Mouse (Mus musculus): ENCODE results near the gene Ank. TPM values are rescaled to one million over a fixed set of nuclear protein-coding genes. Genes with fewer than 3 reads are reported as not detected.

Gene Ank
- polyA plus RNA-seq, 1 experiment from 2014 or later = 10.4 TPM

DNA sequence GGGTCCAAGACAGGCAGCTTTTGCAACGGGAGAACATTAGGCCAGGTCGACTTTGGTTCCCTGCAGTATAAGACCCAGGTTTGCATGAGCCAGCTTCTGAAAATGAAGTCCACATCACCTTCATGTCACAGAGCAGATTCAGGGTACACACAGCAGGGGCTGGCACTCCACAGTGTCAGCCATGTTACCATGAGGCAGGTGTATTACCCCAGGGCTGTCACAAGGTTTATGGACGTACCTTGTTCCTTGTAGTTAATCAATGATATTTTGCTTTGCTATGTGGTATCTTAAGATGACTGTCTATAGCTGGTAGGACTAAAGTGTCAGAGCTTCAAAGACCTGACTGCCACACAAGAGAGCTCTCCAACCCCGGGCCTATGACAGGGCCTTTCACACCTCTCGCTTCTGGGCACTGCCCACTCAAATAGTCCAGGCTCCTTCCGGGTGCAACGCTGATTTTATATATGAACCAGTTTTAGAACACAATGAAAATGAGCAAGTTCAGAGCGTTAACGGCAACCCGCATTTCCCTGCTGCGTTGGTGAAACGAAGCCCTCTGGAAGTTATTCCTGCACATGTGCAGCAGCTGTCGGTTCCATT lies 132.4 kb downstream of the Ank start:
- ATAC-seq (ENCODE audit: low FRiP score, low read depth) = no peak
- Histone ChIP-seq H3K9ac (replicated peaks) (no peak overlapping the region), H3K36me3 (peaks cover 15% of the 10 kb centered on the region), H3K4me2 (replicated peaks) (no peak overlapping the region), H3K27ac (replicated peaks) (no peak overlapping the region), H3K4me1 (peaks cover 12% of the 10 kb centered on the region), H3K9me3 (no peaks in the 10 kb centered on the region), H3K4me3 (no peak overlapping the region), H3K27me3 (no peaks in the 10 kb centered on the region)
- 94% methylated on average over 13 of the region's 13 CpGs for WGBS

- no peaks in the 10 kb centered on the region for H3K27me3 ChIP-seq
- no peak overlapping the region for H3K4me3 ChIP-seq
- no peak overlapping the region for H3K9ac ChIP-seq (replicated peaks)
- no peak overlapping the region for H3K27ac ChIP-seq (replicated peaks)
- peaks cover 5% of the 10 kb centered on the region for H3K4me1 ChIP-seq
- peaks cover 24% of the 10 kb centered on the region for H3K36me3 ChIP-seq
- 86% methylated on average over 5 of the region's 5 CpGs for WGBS
- no peak for ATAC-seq (ENCODE audit: low FRiP score, low read depth)
- no peaks in the 10 kb centered on the region for H3K9me3 ChIP-seq
- H3K4me2 ChIP-seq (replicated peaks) = no peak overlapping the region
These were observed 134.0 kb downstream of the Ank start for GRCm38 (mm10) chr15:27600524-27600923.

DNA sequence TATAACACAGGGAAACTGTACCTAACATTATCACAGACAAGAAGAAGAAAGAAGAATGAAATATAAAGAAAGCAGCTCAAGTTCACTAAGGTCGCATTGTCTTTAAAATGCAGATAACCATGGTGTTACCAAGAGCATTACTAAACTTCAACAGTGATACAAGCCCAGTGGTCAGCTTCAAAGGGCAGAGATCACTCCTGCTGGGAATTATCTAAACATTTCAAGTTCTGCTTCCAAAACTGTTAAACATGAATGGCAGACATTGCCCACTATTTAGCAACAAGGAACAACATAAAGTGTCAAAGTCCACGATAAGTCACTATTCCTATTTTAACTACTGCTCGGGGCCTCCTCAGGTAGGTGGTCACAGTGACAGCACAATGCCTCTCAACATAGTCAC lies 138.1 kb downstream of the Ank start:
- ATAC-seq (ENCODE audit: low FRiP score, low read depth) = no peak
- no peaks in the 10 kb centered on the region for H3K4me1 ChIP-seq
- H3K27ac ChIP-seq (replicated peaks) = no peak overlapping the region
- H3K27me3 ChIP-seq = no peaks in the 10 kb centered on the region
- no peak overlapping the region for H3K4me2 ChIP-seq (replicated peaks)
- no peak overlapping the region for H3K4me3 ChIP-seq
- no peak overlapping the region for H3K9ac ChIP-seq (replicated peaks)
- peaks cover 44% of the 10 kb centered on the region for H3K36me3 ChIP-seq
- WGBS = 94% methylated on average over 3 of the region's 3 CpGs
- no peaks in the 10 kb centered on the region for H3K9me3 ChIP-seq

DNA sequence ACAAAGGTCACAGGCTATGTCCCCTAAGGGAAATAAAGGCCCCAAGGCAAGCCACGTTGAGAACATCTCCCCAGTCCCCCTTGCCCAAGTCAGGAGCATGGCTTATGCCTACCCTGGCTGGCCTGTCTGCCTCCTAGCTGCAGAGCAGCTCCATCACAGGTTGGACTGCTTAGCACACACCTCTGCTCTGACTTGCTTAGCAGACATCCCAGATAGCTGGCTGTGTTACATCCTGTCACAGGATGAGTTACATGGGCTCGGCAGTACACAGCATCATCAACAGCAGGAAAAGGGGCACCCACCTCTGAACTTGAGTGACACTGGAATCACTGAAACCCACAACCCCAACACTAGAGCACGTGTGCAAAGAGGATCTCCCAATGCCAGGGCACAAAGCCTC lies 138.8 kb downstream of the Ank start:
- Histone ChIP-seq H3K27me3 (no peaks in the 10 kb centered on the region), H3K4me3 (no peak overlapping the region), H3K9ac (replicated peaks) (no peak overlapping the region), H3K4me2 (replicated peaks) (no peak overlapping the region), H3K27ac (replicated peaks) (no peak overlapping the region), H3K9me3 (no peaks in the 10 kb centered on the region), H3K36me3 (peaks cover 44% of the 10 kb centered on the region), H3K4me1 (no peaks in the 10 kb centered on the region)
- ATAC-seq (ENCODE audit: low FRiP score, low read depth) = no peak
- 83% methylated on average over 3 of the region's 3 CpGs for WGBS

- no peaks in the 10 kb centered on the region for H3K9me3 ChIP-seq
- H3K27ac ChIP-seq (replicated peaks) = no peak overlapping the region
- H3K27me3 ChIP-seq = no peaks in the 10 kb centered on the region
- no peak overlapping the region for H3K4me3 ChIP-seq
- H3K9ac ChIP-seq (replicated peaks) = no peak overlapping the region
- no peak overlapping the region for H3K4me2 ChIP-seq (replicated peaks)
- no peak for ATAC-seq (ENCODE audit: low FRiP score, low read depth)
- H3K4me1 ChIP-seq = no peaks in the 10 kb centered on the region
- H3K36me3 ChIP-seq = peaks cover 40% of the 10 kb centered on the region
- 86% methylated on average over 4 of the region's 4 CpGs for WGBS
These were observed 143.1 kb downstream of the Ank start for GRCm38 (mm10) chr15:27609554-27609953.

DNA sequence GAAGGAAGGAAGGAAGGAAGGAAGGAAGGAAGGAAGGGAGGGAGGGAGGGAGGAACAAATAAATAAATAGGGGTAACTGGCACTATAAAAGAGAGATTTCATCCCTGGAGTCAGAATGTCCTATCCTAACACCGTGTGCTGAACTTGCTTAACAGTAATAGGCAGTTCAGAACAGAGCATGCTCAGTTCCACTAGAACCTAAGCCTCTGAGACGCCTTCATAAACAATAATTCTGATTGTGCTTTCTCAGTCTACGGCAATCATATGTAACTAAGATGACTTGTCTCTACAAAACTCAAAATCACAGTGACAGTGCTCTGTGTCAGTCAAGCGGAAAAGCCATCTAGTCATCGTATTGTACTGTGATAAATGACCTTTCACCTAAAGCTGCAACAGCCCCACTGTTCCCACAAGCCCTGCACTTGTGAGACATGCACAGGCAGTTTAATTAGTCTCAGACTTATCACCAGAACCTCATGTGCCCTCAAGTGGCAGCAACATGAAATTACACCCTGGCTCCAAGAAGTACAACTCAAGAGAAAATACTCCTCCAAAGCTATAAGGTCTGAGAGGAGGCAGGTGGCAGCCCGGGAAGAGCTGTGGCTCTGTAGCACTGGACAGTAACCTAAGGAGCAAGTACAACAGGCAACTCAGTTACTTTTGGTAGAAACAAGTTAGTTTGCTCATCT lies 146.2 kb downstream of the Ank start:
- peak; percentile 83 for ATAC-seq (ENCODE audit: low FRiP score, low read depth)
- H3K4me2 ChIP-seq (replicated peaks) = no peak overlapping the region
- H3K4me3 ChIP-seq = no peak overlapping the region
- no peaks in the 10 kb centered on the region for H3K9me3 ChIP-seq
- H3K36me3 ChIP-seq = peaks cover 33% of the 10 kb centered on the region
- no peak overlapping the region for H3K9ac ChIP-seq (replicated peaks)
- no peaks in the 10 kb centered on the region for H3K4me1 ChIP-seq
- H3K27me3 ChIP-seq = no peaks in the 10 kb centered on the region
- no peak overlapping the region for H3K27ac ChIP-seq (replicated peaks)
- 56% methylated on average over 6 of the region's 6 CpGs for WGBS

DNA sequence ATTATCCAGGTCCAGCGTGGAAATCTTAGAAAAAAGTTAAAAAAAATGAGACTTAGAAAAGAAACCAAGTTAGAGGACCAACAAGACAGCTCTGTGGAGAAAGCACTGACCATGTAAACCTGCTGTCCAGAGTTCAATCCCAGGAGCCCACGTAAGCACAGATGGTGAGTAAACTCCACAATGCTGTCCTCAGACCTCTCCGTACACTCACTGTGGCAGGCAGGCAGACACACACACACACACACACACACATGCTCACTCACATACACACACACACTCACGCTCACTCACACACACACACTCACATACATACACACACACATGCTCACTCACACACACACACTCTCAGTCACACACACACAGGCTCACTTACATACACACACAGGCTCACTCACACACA lies 146.8 kb downstream of the Ank start:
- WGBS = 94% methylated on average over 4 of the region's 4 CpGs
- ATAC-seq (ENCODE audit: low FRiP score, low read depth) = 0 out of 2 replicates have a peak, but pooled peaks have one; percentile 21
- Histone ChIP-seq H3K9ac (replicated peaks) (no peak overlapping the region), H3K4me2 (replicated peaks) (no peak overlapping the region), H3K27ac (replicated peaks) (no peak overlapping the region), H3K4me1 (no peaks in the 10 kb centered on the region), H3K36me3 (peaks cover 30% of the 10 kb centered on the region), H3K4me3 (no peak overlapping the region), H3K9me3 (no peaks in the 10 kb centered on the region), H3K27me3 (no peaks in the 10 kb centered on the region)

- Histone ChIP-seq H3K9me3 (no peaks in the 10 kb centered on the region), H3K4me1 (no peaks in the 10 kb centered on the region), H3K27me3 (no peaks in the 10 kb centered on the region), H3K4me3 (no peak overlapping the region), H3K36me3 (peaks cover 27% of the 10 kb centered on the region), H3K27ac (replicated peaks) (no peak overlapping the region), H3K9ac (replicated peaks) (no peak overlapping the region), H3K4me2 (replicated peaks) (no peak overlapping the region)
- ATAC-seq (ENCODE audit: low FRiP score, low read depth) = no peak
- WGBS = 89% methylated on average over 4 of the region's 4 CpGs
These were observed 149.7 kb downstream of the Ank start for GRCm38 (mm10) chr15:27616159-27616558.

- no peak overlapping the region for H3K4me3 ChIP-seq
- no peak overlapping the region for H3K9ac ChIP-seq (replicated peaks)
- H3K9me3 ChIP-seq = no peaks in the 10 kb centered on the region
- no peak overlapping the region for H3K4me2 ChIP-seq (replicated peaks)
- WGBS = 82% methylated on average over 3 of the region's 3 CpGs
- no peak overlapping the region for H3K27ac ChIP-seq (replicated peaks)
- H3K4me1 ChIP-seq = no peaks in the 10 kb centered on the region
- peaks cover 32% of the 10 kb centered on the region for H3K36me3 ChIP-seq
- no peak for ATAC-seq (ENCODE audit: low FRiP score, low read depth)
- no peaks in the 10 kb centered on the region for H3K27me3 ChIP-seq
These were observed 150.8 kb downstream of the Ank start for GRCm38 (mm10) chr15:27617227-27617626.

DNA sequence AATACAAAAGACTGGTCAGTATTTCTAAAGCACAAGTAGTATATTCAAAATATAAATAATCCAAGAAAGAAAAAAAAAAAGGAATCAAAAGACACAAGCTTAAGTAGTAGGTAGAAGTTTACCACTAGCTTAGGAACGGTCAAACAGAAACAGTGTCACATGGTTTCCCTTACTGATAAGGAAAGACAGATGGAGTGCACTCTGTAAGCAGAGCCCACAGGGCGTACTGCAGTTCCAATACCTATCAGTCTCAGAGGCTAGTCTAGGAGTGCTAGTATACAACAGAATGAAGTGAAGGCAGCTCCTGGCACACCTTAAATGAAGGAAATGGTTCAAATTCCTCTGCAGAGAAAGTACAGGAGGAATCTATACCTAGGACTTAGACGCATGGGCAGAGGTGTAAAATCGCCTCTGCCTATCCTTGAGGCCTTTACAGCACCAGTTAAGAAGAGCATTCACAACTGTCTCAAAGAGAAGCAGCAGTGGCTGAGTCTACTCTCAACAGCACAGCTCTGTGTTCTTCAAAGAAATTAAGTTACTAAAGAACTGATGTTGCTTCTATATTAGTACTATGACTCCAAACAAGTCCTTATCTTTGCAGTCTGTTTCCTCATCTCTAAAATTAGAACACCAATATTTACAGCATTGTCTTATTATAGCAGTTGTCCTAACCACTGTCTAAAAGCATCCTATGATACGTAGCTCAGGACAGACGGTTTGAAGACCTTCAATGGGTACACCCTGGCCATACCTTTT lies 152.5 kb downstream of the Ank start:
- Histone ChIP-seq H3K27me3 (no peaks in the 10 kb centered on the region), H3K4me2 (replicated peaks) (no peak overlapping the region), H3K4me3 (no peak overlapping the region), H3K9me3 (no peaks in the 10 kb centered on the region), H3K9ac (replicated peaks) (no peak overlapping the region), H3K4me1 (no peaks in the 10 kb centered on the region), H3K27ac (replicated peaks) (no peak overlapping the region), H3K36me3 (peaks cover 36% of the 10 kb centered on the region)
- no peak for ATAC-seq (ENCODE audit: low FRiP score, low read depth)
- WGBS = 93% methylated on average over 6 of the region's 6 CpGs

- Histone ChIP-seq H3K9me3 (no peaks in the 10 kb centered on the region), H3K4me2 (replicated peaks) (no peak overlapping the region), H3K9ac (replicated peaks) (no peak overlapping the region), H3K4me3 (no peak overlapping the region), H3K36me3 (peaks cover 30% of the 10 kb centered on the region), H3K4me1 (no peaks in the 10 kb centered on the region), H3K27me3 (no peaks in the 10 kb centered on the region), H3K27ac (replicated peaks) (no peak overlapping the region)
- ATAC-seq (ENCODE audit: low FRiP score, low read depth) = no peak
- 88% methylated on average over 3 of the region's 3 CpGs for WGBS
These were observed 153.2 kb downstream of the Ank start for GRCm38 (mm10) chr15:27619683-27620082.

DNA sequence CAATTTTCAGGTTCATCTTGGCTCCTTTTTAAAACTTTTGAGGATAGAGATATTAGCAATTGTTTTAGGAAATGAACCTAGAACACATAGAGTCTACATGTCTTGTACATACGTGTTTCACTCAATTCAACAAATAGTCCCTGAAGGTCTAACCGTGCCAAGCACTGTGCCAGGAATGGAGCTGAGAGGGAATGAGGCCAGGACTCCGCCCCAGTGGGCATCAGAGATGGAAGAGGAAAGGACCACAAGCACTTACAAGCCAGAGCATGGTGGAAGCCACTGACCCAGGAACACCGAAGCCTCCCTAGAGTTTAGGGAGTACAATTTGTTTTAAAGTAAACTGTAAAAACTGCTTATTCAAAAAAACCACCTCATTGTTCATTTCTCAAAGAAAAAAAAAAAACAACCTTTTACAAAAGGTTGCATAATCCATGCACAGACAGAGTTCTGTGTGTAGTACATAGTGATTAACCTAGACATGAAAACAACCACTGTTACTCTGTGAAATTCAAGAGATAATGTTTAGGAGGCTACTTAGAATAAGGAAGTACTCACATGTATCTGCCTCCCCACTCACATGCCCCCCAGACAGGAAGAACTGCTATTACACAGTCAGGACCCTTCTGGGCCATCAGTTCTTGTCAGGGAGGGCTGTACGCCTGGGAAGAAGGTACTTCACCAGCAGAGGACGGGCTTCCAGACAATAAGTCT lies 154.2 kb downstream of the Ank start:
- ATAC-seq (ENCODE audit: low FRiP score, low read depth) = no peak
- Histone ChIP-seq H3K27me3 (no peaks in the 10 kb centered on the region), H3K4me1 (no peaks in the 10 kb centered on the region), H3K9me3 (no peaks in the 10 kb centered on the region), H3K9ac (replicated peaks) (no peak overlapping the region), H3K27ac (replicated peaks) (no peak overlapping the region), H3K4me2 (replicated peaks) (no peak overlapping the region), H3K4me3 (no peak overlapping the region), H3K36me3 (peaks cover 27% of the 10 kb centered on the region)
- WGBS = 89% methylated on average over 6 of the region's 6 CpGs
